Mouse (Mus musculus) bone marrow macrophage, adult 2 months (primary cell): ENCODE results near the gene Hagh.

Experiments
- CTCF ChIP-seq: IDR thresholded peaks from 2 replicates; pipeline ENCODE4 v1.5.1; 2012; ENCODE audit warnings: low read depth, mild to moderate bottlenecking, low read length, moderate library complexity
- POLR2A ChIP-seq: IDR thresholded peaks from 2 replicates; pipeline ENCODE4 v1.6.1; 2012; ENCODE audit warnings: mild to moderate bottlenecking, low read depth, low read length, borderline replicate concordance

DNA sequence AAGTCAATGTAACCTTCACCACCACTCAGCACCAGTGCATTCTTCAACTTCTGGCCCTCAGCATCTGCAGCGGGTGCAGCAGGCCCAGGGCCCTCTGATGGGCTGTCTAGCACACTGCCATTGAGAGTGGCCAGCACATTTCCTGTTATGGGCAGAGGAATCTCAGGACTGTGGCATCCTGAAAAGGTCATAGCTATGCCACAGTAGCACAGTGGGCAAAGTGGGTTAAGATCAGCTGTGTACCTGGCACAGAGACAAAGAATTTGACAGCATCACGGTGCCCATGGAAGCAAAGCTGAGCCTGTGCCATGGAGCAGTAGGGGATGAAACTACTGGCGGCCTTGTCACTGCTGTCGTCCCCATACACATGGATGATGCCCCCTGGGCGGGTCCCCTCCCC is 59.2 kb downstream of the Hagh start:
- TF ChIP-seq CTCF (no peak), POLR2A (no peak)
